Mouse (Mus musculus): ENCODE data around the gene Eif2b3.

DNA sequence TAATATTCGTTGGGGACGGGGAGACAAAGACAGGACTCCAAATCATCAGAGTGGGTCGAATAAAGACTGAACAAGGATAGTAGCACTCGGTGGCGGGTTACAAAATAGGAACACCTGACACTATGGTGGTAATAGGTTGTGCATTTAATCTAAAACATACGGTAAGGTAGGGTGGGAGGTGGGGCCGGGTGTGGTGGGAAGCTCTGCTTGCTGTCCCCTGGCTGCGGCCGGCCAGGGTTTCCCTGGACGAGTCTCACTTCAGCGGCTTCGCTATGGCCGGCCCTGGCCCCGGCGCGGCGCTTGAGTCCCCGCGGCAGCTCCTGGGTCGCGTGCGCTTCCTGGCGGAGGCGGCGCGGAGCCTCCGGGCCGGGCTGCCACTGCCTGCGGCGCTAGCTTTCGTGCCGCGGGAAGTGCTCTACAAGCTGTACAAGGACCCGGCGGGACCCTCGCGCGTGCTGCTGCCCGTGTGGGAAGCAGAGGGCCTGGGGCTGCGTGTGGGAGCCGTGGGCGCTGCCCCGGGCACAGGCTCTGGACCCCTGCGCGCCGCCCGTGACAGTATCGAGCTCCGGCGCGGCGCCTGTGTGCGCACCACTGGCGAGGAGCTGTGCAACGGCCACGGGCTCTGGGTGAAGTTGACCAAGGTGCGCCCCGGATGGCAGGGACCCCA lies 23.9 kb upstream of the Eif2b3 start, which contains the start of gene Hectd3:
- TF ChIP-seq POLR2A (IDR thresholded peaks at IDR 0.05; ENCODE audit: control insufficient read depth, extremely low read depth, insufficient read depth, low read length, poor library complexity), result no peak
- TF ChIP-seq CTCF (IDR thresholded peaks at IDR 0.05; ENCODE audit: borderline replicate concordance, control insufficient read depth, extremely low read depth, insufficient read depth, low read length, poor library complexity), result no peak
